Mouse (Mus musculus): ENCODE measurements around the gene Mest. TPM values are rescaled to one million over a fixed set of nuclear protein-coding genes. Genes with fewer than 3 reads are reported as not detected.

The Mest gene
- total RNA-seq, 2 experiments from 2014 or later: 1.6 to 2.4 TPM

GRCm38 (mm10) chr6:30692826-30693225, 30.5 kb upstream of the Mest start:
- Histone ChIP-seq H3K27ac (peak overlapping the region; percentile 94), H3K4me3 (peak overlapping the region; percentile 74)
- intact Hi-C loops (cut with DNase I): loop anchor here (5.0 kb wide), 1 partner anchor 204 kb away; the partner anchor contains the start of gene Copg2
- TF ChIP-seq CTCF (IDR thresholded peaks at IDR 0.05): no peak
- DNase-seq: no peak

- peak within 1 kb of the TSS; percentile 74 for H3K4me3 ChIP-seq
- intact Hi-C loops (cut with DNase I): loop anchor here (5.0 kb wide), 1 partner anchor 204 kb away; the partner anchor contains the start of gene Copg2
- no peak for TF ChIP-seq CTCF (IDR thresholded peaks at IDR 0.05)
- peak; percentile 95 for DNase-seq
- H3K27ac ChIP-seq: peak within 1 kb of the TSS; percentile 94
These were observed 29.9 kb upstream of the Mest start, which contains the start of gene Cep41 for GRCm38 (mm10) chr6:30693350-30693991. Gene Cep41 (minus strand): TSS chr6:30693749.

- Histone ChIP-seq H3K4me3 (peak overlapping the region; percentile 74), H3K27ac (no peak overlapping the region)
- intact Hi-C loops (cut with DNase I): loop anchor here (5.0 kb wide), 1 partner anchor 203 kb away; the partner anchor contains the start of gene Copg2
- no peak for DNase-seq
- no peak for TF ChIP-seq CTCF (IDR thresholded peaks at IDR 0.05)
These were observed 29.1 kb upstream of the Mest start for GRCm38 (mm10) chr6:30694209-30694608.

GRCm38 (mm10) chr6:30695124-30695523, 28.2 kb upstream of the Mest start:
- Histone ChIP-seq H3K27ac (no peak overlapping the region), H3K4me3 (no peak overlapping the region)
- TF ChIP-seq CTCF (IDR thresholded peaks at IDR 0.05): no peak
- intact Hi-C loops (cut with DNase I): no loop called here
- DNase-seq: no peak

- no peak overlapping the region for H3K4me3 ChIP-seq
- H3K27ac ChIP-seq: no peak overlapping the region
- no peak for DNase-seq
- intact Hi-C loops (cut with DNase I): no loop called here
- TF ChIP-seq CTCF (IDR thresholded peaks at IDR 0.05): no peak
These were observed 25.9 kb upstream of the Mest start for GRCm38 (mm10) chr6:30697464-30697863.

GRCm38 (mm10) chr6:30698036-30698435, 25.3 kb upstream of the Mest start:
- no peak for DNase-seq
- no peak for TF ChIP-seq CTCF (IDR thresholded peaks at IDR 0.05)
- H3K4me3 ChIP-seq: no peak overlapping the region
- intact Hi-C loops (cut with DNase I): no loop called here
- no peak overlapping the region for H3K27ac ChIP-seq

GRCm38 (mm10) chr6:30700182-30700581, 23.2 kb upstream of the Mest start:
- Histone ChIP-seq H3K27ac (no peak overlapping the region), H3K4me3 (no peak overlapping the region; the same call in 1 of the 2 replicates)
- no peak for TF ChIP-seq CTCF (IDR thresholded peaks at IDR 0.05)
- DNase-seq: no peak
- intact Hi-C loops (cut with DNase I): no loop called here

GRCm38 (mm10) chr6:30702881-30703280, 20.5 kb upstream of the Mest start:
- DNase-seq: no peak
- Histone ChIP-seq H3K27ac (no peak overlapping the region), H3K4me3 (no peak overlapping the region)
- intact Hi-C loops (cut with DNase I): no loop called here
- no peak for TF ChIP-seq CTCF (IDR thresholded peaks at IDR 0.05)

GRCm38 (mm10) chr6:30703476-30703875, 19.9 kb upstream of the Mest start:
- Histone ChIP-seq H3K27ac (no peak overlapping the region), H3K4me3 (no peak overlapping the region)
- TF ChIP-seq CTCF (IDR thresholded peaks at IDR 0.05): no peak
- intact Hi-C loops (cut with DNase I): no loop called here
- DNase-seq: no peak

- H3K4me3 ChIP-seq: no peak overlapping the region
- H3K27ac ChIP-seq: no peak overlapping the region
- no peak for DNase-seq
- intact Hi-C loops (cut with DNase I): no loop called here
- TF ChIP-seq CTCF (IDR thresholded peaks at IDR 0.05): no peak
These were observed 19.3 kb upstream of the Mest start for GRCm38 (mm10) chr6:30703977-30704602.

GRCm38 (mm10) chr6:30709115-30709514, 14.2 kb upstream of the Mest start:
- no peak for DNase-seq
- no peak for TF ChIP-seq CTCF (IDR thresholded peaks at IDR 0.05)
- intact Hi-C loops (cut with DNase I): no loop called here
- Histone ChIP-seq H3K27ac (no peak overlapping the region), H3K4me3 (no peak overlapping the region)

GRCm38 (mm10) chr6:30710371-30711364, 12.7 kb upstream of the Mest start:
- no peak for TF ChIP-seq CTCF (IDR thresholded peaks at IDR 0.05)
- H3K4me3 ChIP-seq: no peak overlapping the region
- no peak for DNase-seq
- intact Hi-C loops (cut with DNase I): no loop called here
- no peak overlapping the region for H3K27ac ChIP-seq
